Mouse (Mus musculus): ENCODE measurements around the gene Wee1. TPM values are rescaled to one million over a fixed set of nuclear protein-coding genes. Genes with fewer than 3 reads are reported as not detected.

The Wee1 gene
- polyA plus RNA-seq, 1 experiment from 2014 or later, result 18.9 TPM

- no peaks in the 10 kb centered on the region for H3K9me3 ChIP-seq (replicated peaks; ENCODE audit: control insufficient read depth, low read length)
- H3K9ac ChIP-seq (ENCODE audit: low read length), result no peak overlapping the region
- H3K4me2 ChIP-seq (ENCODE audit: low read depth, low read length), result no peak overlapping the region
- no peak for ATAC-seq (ENCODE audit: insufficient read depth, low FRiP score)
- no peak overlapping the region for H3K4me3 ChIP-seq (replicated peaks; ENCODE audit: low read length)
- WGBS, result 92% methylated on average over 6 of the region's 6 CpGs
- H3K36me3 ChIP-seq (ENCODE audit: control insufficient read depth, insufficient read depth, low read length), result no peaks in the 10 kb centered on the region
- H3K27ac ChIP-seq (ENCODE audit: low read length), result no peak overlapping the region
- H3K27me3 ChIP-seq (ENCODE audit: control insufficient read depth, insufficient read depth, low read length), result no peaks in the 10 kb centered on the region
- 0 out of 2 replicates have a peak, but pooled peaks cover 4% of the 10 kb centered on the region for H3K4me1 ChIP-seq (ENCODE audit: control insufficient read depth, insufficient read depth, low read length)
These were observed 41.2 kb downstream of the Wee1 start for GRCm38 (mm10) chr7:110163024-110163423.

GRCm38 (mm10) chr7:110164103-110164681, 42.3 kb downstream of the Wee1 start:
- Histone ChIP-seq H3K4me3 (replicated peaks; ENCODE audit: low read length) (peak overlapping the region; percentile 67), H3K36me3 (ENCODE audit: control insufficient read depth, insufficient read depth, low read length) (no peaks in the 10 kb centered on the region), H3K4me1 (ENCODE audit: control insufficient read depth, insufficient read depth, low read length) (no peaks in the 10 kb centered on the region), H3K9ac (ENCODE audit: low read length) (peak overlapping the region; percentile 85), H3K27ac (ENCODE audit: low read length) (peak overlapping the region; percentile 99), H3K4me2 (ENCODE audit: low read depth, low read length) (peak overlapping the region; percentile 97), H3K9me3 (replicated peaks; ENCODE audit: control insufficient read depth, low read length) (no peaks in the 10 kb centered on the region), H3K27me3 (ENCODE audit: control insufficient read depth, insufficient read depth, low read length) (no peaks in the 10 kb centered on the region)
- ATAC-seq (ENCODE audit: insufficient read depth, low FRiP score), result peak; percentile 82
- WGBS, result under 1% methylated on average over 24 of the region's 24 CpGs

GRCm38 (mm10) chr7:110164712-110165122, 42.9 kb downstream of the Wee1 start:
- peak overlapping the region; percentile 67 for H3K4me3 ChIP-seq (replicated peaks; ENCODE audit: low read length)
- H3K27me3 ChIP-seq (ENCODE audit: control insufficient read depth, insufficient read depth, low read length), result no peaks in the 10 kb centered on the region
- ATAC-seq (ENCODE audit: insufficient read depth, low FRiP score), result peak; percentile 94
- no peaks in the 10 kb centered on the region for H3K9me3 ChIP-seq (replicated peaks; ENCODE audit: control insufficient read depth, low read length)
- H3K36me3 ChIP-seq (ENCODE audit: control insufficient read depth, insufficient read depth, low read length), result no peaks in the 10 kb centered on the region
- under 1% methylated on average over 20 of the region's 20 CpGs for whole genome bisulfite sequencing
- H3K27ac ChIP-seq (ENCODE audit: low read length), result peak overlapping the region; percentile 99
- H3K4me1 ChIP-seq (ENCODE audit: control insufficient read depth, insufficient read depth, low read length), result no peaks in the 10 kb centered on the region
- peak overlapping the region; percentile 97 for H3K4me2 ChIP-seq (ENCODE audit: low read depth, low read length)
- H3K9ac ChIP-seq (ENCODE audit: low read length), result peak overlapping the region; percentile 85

GRCm38 (mm10) chr7:110166233-110166632, 44.4 kb downstream of the Wee1 start:
- Histone ChIP-seq H3K9me3 (replicated peaks; ENCODE audit: control insufficient read depth, low read length) (no peaks in the 10 kb centered on the region), H3K4me1 (ENCODE audit: control insufficient read depth, insufficient read depth, low read length) (no peaks in the 10 kb centered on the region), H3K4me3 (replicated peaks; ENCODE audit: low read length) (no peak overlapping the region), H3K4me2 (ENCODE audit: low read depth, low read length) (no peak overlapping the region), H3K27me3 (ENCODE audit: control insufficient read depth, insufficient read depth, low read length) (no peaks in the 10 kb centered on the region), H3K36me3 (ENCODE audit: control insufficient read depth, insufficient read depth, low read length) (no peaks in the 10 kb centered on the region), H3K27ac (ENCODE audit: low read length) (no peak overlapping the region), H3K9ac (ENCODE audit: low read length) (no peak overlapping the region)
- no peak for ATAC-seq (ENCODE audit: insufficient read depth, low FRiP score)
- WGBS, result 69% methylated on average over 8 of the region's 8 CpGs

- Histone ChIP-seq H3K9me3 (replicated peaks; ENCODE audit: control insufficient read depth, low read length) (no peaks in the 10 kb centered on the region), H3K4me3 (replicated peaks; ENCODE audit: low read length) (no peak overlapping the region), H3K27ac (ENCODE audit: low read length) (no peak overlapping the region), H3K36me3 (ENCODE audit: control insufficient read depth, insufficient read depth, low read length) (no peaks in the 10 kb centered on the region), H3K4me2 (ENCODE audit: low read depth, low read length) (no peak overlapping the region), H3K9ac (ENCODE audit: low read length) (no peak overlapping the region), H3K4me1 (ENCODE audit: control insufficient read depth, insufficient read depth, low read length) (no peaks in the 10 kb centered on the region), H3K27me3 (ENCODE audit: control insufficient read depth, insufficient read depth, low read length) (no peaks in the 10 kb centered on the region)
- WGBS, result 85% methylated on average over 7 of the region's 7 CpGs
- ATAC-seq (ENCODE audit: insufficient read depth, low FRiP score), result no peak
These were observed 57.4 kb downstream of the Wee1 start for GRCm38 (mm10) chr7:110179208-110179607.

- H3K4me2 ChIP-seq (ENCODE audit: low read depth, low read length), result no peak overlapping the region
- H3K4me3 ChIP-seq (replicated peaks; ENCODE audit: low read length), result no peak overlapping the region
- no peaks in the 10 kb centered on the region for H3K9me3 ChIP-seq (replicated peaks; ENCODE audit: control insufficient read depth, low read length)
- no peak for ATAC-seq (ENCODE audit: insufficient read depth, low FRiP score)
- H3K27me3 ChIP-seq (ENCODE audit: control insufficient read depth, insufficient read depth, low read length), result no peaks in the 10 kb centered on the region
- H3K9ac ChIP-seq (ENCODE audit: low read length), result no peak overlapping the region
- no peak overlapping the region for H3K27ac ChIP-seq (ENCODE audit: low read length)
- no peaks in the 10 kb centered on the region for H3K36me3 ChIP-seq (ENCODE audit: control insufficient read depth, insufficient read depth, low read length)
- no peaks in the 10 kb centered on the region for H3K4me1 ChIP-seq (ENCODE audit: control insufficient read depth, insufficient read depth, low read length)
These were observed 58.8 kb downstream of the Wee1 start for GRCm38 (mm10) chr7:110180613-110181012.

- H3K4me3 ChIP-seq (replicated peaks; ENCODE audit: low read length), result no peak overlapping the region
- H3K4me1 ChIP-seq (ENCODE audit: control insufficient read depth, insufficient read depth, low read length), result no peaks in the 10 kb centered on the region
- no peak overlapping the region for H3K4me2 ChIP-seq (ENCODE audit: low read depth, low read length)
- no peaks in the 10 kb centered on the region for H3K9me3 ChIP-seq (replicated peaks; ENCODE audit: control insufficient read depth, low read length)
- H3K27me3 ChIP-seq (ENCODE audit: control insufficient read depth, insufficient read depth, low read length), result no peaks in the 10 kb centered on the region
- no peak for ATAC-seq (ENCODE audit: insufficient read depth, low FRiP score)
- no peak overlapping the region for H3K9ac ChIP-seq (ENCODE audit: low read length)
- no peaks in the 10 kb centered on the region for H3K36me3 ChIP-seq (ENCODE audit: control insufficient read depth, insufficient read depth, low read length)
- WGBS, result 62% methylated on average over 8 of the region's 8 CpGs
- H3K27ac ChIP-seq (ENCODE audit: low read length), result no peak overlapping the region
These were observed 59.6 kb downstream of the Wee1 start for GRCm38 (mm10) chr7:110181446-110181845.

GRCm38 (mm10) chr7:110184608-110185007, 62.8 kb downstream of the Wee1 start:
- no peak overlapping the region for H3K4me3 ChIP-seq (replicated peaks; ENCODE audit: low read length)
- H3K4me2 ChIP-seq (ENCODE audit: low read depth, low read length), result no peak overlapping the region
- ATAC-seq (ENCODE audit: insufficient read depth, low FRiP score), result no peak
- no peaks in the 10 kb centered on the region for H3K27me3 ChIP-seq (ENCODE audit: control insufficient read depth, insufficient read depth, low read length)
- no peaks in the 10 kb centered on the region for H3K4me1 ChIP-seq (ENCODE audit: control insufficient read depth, insufficient read depth, low read length)
- H3K36me3 ChIP-seq (ENCODE audit: control insufficient read depth, insufficient read depth, low read length), result no peaks in the 10 kb centered on the region
- no peak overlapping the region for H3K27ac ChIP-seq (ENCODE audit: low read length)
- H3K9me3 ChIP-seq (replicated peaks; ENCODE audit: control insufficient read depth, low read length), result no peaks in the 10 kb centered on the region
- 82% methylated on average over 3 of the region's 3 CpGs for WGBS
- H3K9ac ChIP-seq (ENCODE audit: low read length), result no peak overlapping the region

GRCm38 (mm10) chr7:110189951-110190350, 68.1 kb downstream of the Wee1 start:
- peak overlapping the region; percentile 51; the same call in 1 of the 2 replicates for H3K27ac ChIP-seq (ENCODE audit: low read length)
- no peak for ATAC-seq (ENCODE audit: insufficient read depth, low FRiP score)
- H3K4me1 ChIP-seq (ENCODE audit: control insufficient read depth, insufficient read depth, low read length), result no peaks in the 10 kb centered on the region
- WGBS, result 55% methylated on average over 7 of the region's 7 CpGs
- no peak overlapping the region for H3K4me3 ChIP-seq (replicated peaks; ENCODE audit: low read length)
- H3K4me2 ChIP-seq (ENCODE audit: low read depth, low read length), result no peak overlapping the region
- H3K36me3 ChIP-seq (ENCODE audit: control insufficient read depth, insufficient read depth, low read length), result no peaks in the 10 kb centered on the region
- H3K9ac ChIP-seq (ENCODE audit: low read length), result no peak overlapping the region
- H3K27me3 ChIP-seq (ENCODE audit: control insufficient read depth, insufficient read depth, low read length), result no peaks in the 10 kb centered on the region
- H3K9me3 ChIP-seq (replicated peaks; ENCODE audit: control insufficient read depth, low read length), result no peaks in the 10 kb centered on the region
